Mouse (Mus musculus) embryonic facial prominence, embryonic 10.5 days (tissue): Measurements from ENCODE around the gene Fndc10. TPM values are rescaled to one million over a fixed set of nuclear protein-coding genes. Genes with fewer than 3 reads are reported as not detected.
"Not testable (repeated sequence)": the region's sequence is repeated elsewhere in the genome, so short reads cannot be mapped to it uniquely, and the experiment has no call there.

ENCODE experiments used
- DNase-seq: peaks from one replicate; pipeline ENCODE4 v3.0.0-alpha.2; 2017; ENCODE audit warnings: low spot score
- H3K27ac ChIP-seq: fragments of 300-500 bp; sonication (generic); replicated peaks from 2 replicates; pipeline ENCODE4 v1.5.1; 2016; ENCODE audit warnings: mild to moderate bottlenecking
- H3K27me3 ChIP-seq: fragments of 300-500 bp; sonication (generic); replicated peaks from 2 replicates; pipeline ENCODE4 v1.6.1; 2016; ENCODE audit warnings: low read depth, mild to moderate bottlenecking; ENCODE audit not compliant: poor library complexity, severe bottlenecking
- H3K36me3 ChIP-seq: fragments of 300-500 bp; sonication (generic); replicated peaks from 2 replicates; pipeline ENCODE4 v1.6.1; 2016; ENCODE audit warnings: mild to moderate bottlenecking, moderate library complexity
- H3K4me1 ChIP-seq: fragments of 300-500 bp; sonication (generic); 2 replicates; pipeline ENCODE4 v1.6.1; 2016
- H3K4me3 ChIP-seq: fragments of 300-500 bp; sonication (generic); 2 replicates; pipeline ENCODE4 v1.5.1; 2016; ENCODE audit warnings: mild to moderate bottlenecking, moderate library complexity
- H3K9me3 ChIP-seq: fragments of 300-500 bp; sonication (generic); 2 replicates; pipeline ENCODE4 v1.6.1; 2016; ENCODE audit warnings: mild to moderate bottlenecking
- WGBS: fragments of 180-500 bp; shearing (Covaris S2); methylation state at CpG from one replicate; pipeline ENCODE4 v1.1.7; 2016; 5-methylcytosine and 5-hydroxymethylcytosine counted together
- polyA plus RNA-seq: library from polyadenylated mRNA; unstranded; fragments of >200 nt; fragmentation: Nextera tagmentation; extraction: Ambion mirVana; gene quantifications from 2 replicates; pipeline ENCODE4 v1.2.1, GENCODE M21; 2016

The Fndc10 gene
- polyA plus RNA-seq, result 1.5 and 1.8 TPM in 2 replicates

- peak within 1 kb of the TSS; percentile 82 for H3K27ac ChIP-seq
- H3K9me3 ChIP-seq, result no peaks in the 10 kb centered on the region
- H3K27me3 ChIP-seq, result peaks cover 44% of the 10 kb centered on the region
- under 1% methylated on average over 47 of the region's 47 CpGs for WGBS
- peak within 1 kb of the TSS; percentile 83 for H3K4me3 ChIP-seq
- H3K4me1 ChIP-seq, result peaks cover 29% of the 10 kb centered on the region
- no peaks in the 10 kb centered on the region for H3K36me3 ChIP-seq
- DNase-seq, result peak; percentile 81
Measured at GRCm38 (mm10) chr4:155694111-155694481, at the start of gene Fndc10. Gene Fndc10 (plus strand): TSS chr4:155694342.

GRCm38 (mm10) chr4:155645308-155645707, 48.8 kb upstream of the Fndc10 start, which contains the start of gene Gm10563:
Gene Gm10563 (minus strand): TSS chr4:155645408.
- not testable (repeated sequence) for H3K27me3 ChIP-seq, DNase-seq, H3K4me3 ChIP-seq, H3K4me1 ChIP-seq, H3K9me3 ChIP-seq, H3K27ac ChIP-seq
- WGBS, result 93% methylated on average over 2 of the region's 2 CpGs
- H3K36me3 ChIP-seq, result peaks cover 95% of the 10 kb centered on the region

GRCm38 (mm10) chr4:155645721-155646120, 48.4 kb upstream of the Fndc10 start:
- no peak overlapping the region for H3K27ac ChIP-seq
- peaks cover 6% of the 10 kb centered on the region for H3K27me3 ChIP-seq
- no peak overlapping the region for H3K4me3 ChIP-seq
- WGBS, result 96% methylated on average over 5 of the region's 5 CpGs
- peaks cover 95% of the 10 kb centered on the region for H3K36me3 ChIP-seq
- H3K9me3 ChIP-seq, result no peaks in the 10 kb centered on the region
- no peaks in the 10 kb centered on the region for H3K4me1 ChIP-seq
- DNase-seq, result no peak

- DNase-seq, result no peak
- H3K4me3 ChIP-seq, result no peak overlapping the region
- peaks cover 42% of the 10 kb centered on the region for H3K27me3 ChIP-seq
- H3K4me1 ChIP-seq, result peaks cover 32% of the 10 kb centered on the region
- no peaks in the 10 kb centered on the region for H3K9me3 ChIP-seq
- 95% methylated on average over 11 of the region's 11 CpGs for WGBS
- H3K36me3 ChIP-seq, result peaks cover 74% of the 10 kb centered on the region
- no peak overlapping the region for H3K27ac ChIP-seq
Measured at GRCm38 (mm10) chr4:155649355-155649754, 44.8 kb upstream of the Fndc10 start.

DNA sequence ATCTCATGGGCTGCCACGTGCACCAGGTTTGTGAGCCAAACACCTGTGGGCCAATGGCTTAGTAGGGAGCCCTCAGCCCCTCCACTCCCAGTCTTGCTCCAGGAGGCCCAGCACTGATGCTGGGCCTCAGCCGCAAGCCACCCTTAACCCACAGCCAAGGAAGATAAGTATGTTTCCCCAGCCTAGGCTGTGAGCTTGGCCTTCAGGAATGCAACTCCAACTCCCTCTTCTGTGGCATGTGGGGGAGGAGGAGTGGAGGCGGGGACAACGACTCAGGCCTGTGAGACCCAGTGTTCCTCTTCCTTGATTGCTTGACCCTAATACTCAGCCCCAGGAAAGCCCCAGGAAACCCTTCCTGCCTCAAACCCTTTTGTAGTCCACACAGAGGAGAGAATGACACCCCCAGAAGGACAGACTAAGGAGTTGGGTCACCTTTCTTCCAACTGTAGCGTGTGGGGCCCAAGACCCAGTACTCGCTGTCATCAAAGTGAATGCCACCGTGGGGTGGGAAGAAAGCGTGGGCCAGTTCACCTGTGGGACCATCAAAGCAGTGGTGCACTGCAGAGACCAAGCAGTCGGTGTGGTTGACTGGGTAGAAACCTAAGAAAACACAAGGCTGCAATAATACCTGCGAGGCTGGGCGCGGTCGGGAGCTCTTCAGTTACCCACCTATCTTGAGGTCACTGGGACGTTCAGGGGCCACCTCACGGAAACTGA, 42.4 kb upstream of the Fndc10 start:
- WGBS, result 69% methylated on average over 15 of the region's 15 CpGs
- no peak overlapping the region for H3K27ac ChIP-seq
- no peak for DNase-seq
- no peak overlapping the region; the same call in 1 of the 2 replicates for H3K4me3 ChIP-seq
- H3K27me3 ChIP-seq, result peaks cover 66% of the 10 kb centered on the region
- peaks cover 60% of the 10 kb centered on the region for H3K36me3 ChIP-seq
- H3K4me1 ChIP-seq, result peaks cover 44% of the 10 kb centered on the region
- H3K9me3 ChIP-seq, result no peaks in the 10 kb centered on the region

DNA sequence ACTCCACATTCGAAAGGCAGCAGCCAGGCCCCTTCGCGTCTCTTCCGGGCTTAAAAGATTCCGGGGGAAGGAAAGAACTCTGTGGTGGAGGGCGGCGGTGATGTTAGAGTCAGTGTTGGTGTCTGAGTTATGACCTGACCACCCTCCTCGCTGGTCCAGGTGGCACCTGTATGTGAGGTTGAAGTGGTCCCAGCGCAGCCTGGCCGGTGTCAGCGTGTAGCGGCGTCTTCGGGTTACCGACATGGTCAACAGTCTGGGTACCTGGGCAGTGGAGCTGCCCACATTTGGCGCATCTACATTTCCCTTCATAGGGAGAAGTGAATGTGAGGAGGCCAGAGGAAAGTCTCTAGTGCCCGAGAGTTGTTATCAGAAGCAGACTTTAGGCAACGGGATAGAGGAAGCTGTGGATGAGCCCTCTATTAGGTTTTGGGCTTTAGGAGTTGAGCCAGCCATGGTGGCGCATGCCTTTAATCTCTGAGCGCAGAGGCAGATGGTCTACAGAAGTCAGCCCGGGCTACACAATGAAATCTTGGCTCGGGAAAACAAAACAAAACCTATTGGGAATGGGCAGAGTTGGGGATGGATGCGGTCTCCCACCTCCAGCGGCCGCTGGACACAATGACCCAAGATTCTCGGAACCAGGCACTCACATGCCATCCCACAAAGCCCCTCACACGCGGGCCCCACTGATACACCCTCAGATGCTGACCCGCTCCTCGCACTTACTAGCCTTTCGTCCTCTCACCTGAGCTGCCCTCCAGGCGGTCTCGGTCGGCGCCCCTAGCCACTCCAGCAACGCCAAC, 41.7 kb upstream of the Fndc10 start:
- peak overlapping the region; percentile 78 for H3K27ac ChIP-seq
- H3K36me3 ChIP-seq, result peaks cover 59% of the 10 kb centered on the region
- H3K4me1 ChIP-seq, result peaks cover 44% of the 10 kb centered on the region
- H3K27me3 ChIP-seq, result peaks cover 72% of the 10 kb centered on the region
- H3K9me3 ChIP-seq, result no peaks in the 10 kb centered on the region
- DNase-seq, result no peak
- WGBS, result 20% methylated on average over 36 of the region's 36 CpGs
- H3K4me3 ChIP-seq, result peak overlapping the region; percentile 61

DNA sequence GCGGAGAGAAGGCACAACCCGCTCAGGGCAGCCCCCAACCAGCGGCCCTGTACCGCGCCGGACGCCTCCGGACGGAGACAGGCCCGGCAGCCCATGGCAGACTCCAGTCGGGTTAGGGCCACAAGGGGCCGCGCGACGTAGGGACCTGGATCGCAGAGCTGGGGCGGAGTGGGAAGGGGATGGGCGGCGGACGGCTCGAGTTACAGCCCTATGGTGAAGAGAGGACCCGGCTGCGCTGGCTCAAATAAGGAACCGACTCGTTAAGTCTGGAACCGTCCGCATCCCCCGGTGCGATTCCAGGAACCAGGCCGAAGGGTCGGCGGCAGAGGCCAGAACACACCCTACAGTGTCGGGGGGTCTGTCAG, 41.1 kb upstream of the Fndc10 start, which contains the start of gene Mmp23:
Gene Mmp23 (minus strand): TSS at position 299 of the 365 bp plus-strand sequence.
- H3K4me1 ChIP-seq, result peaks cover 44% of the 10 kb centered on the region
- H3K9me3 ChIP-seq, result no peaks in the 10 kb centered on the region
- peak within 1 kb of the TSS; percentile 61 for H3K4me3 ChIP-seq
- peak; percentile 84 for DNase-seq
- H3K27me3 ChIP-seq, result peaks cover 72% of the 10 kb centered on the region
- H3K36me3 ChIP-seq, result peaks cover 59% of the 10 kb centered on the region
- peak within 1 kb of the TSS; percentile 78 for H3K27ac ChIP-seq
- WGBS, result under 1% methylated on average over 33 of the region's 33 CpGs

DNA sequence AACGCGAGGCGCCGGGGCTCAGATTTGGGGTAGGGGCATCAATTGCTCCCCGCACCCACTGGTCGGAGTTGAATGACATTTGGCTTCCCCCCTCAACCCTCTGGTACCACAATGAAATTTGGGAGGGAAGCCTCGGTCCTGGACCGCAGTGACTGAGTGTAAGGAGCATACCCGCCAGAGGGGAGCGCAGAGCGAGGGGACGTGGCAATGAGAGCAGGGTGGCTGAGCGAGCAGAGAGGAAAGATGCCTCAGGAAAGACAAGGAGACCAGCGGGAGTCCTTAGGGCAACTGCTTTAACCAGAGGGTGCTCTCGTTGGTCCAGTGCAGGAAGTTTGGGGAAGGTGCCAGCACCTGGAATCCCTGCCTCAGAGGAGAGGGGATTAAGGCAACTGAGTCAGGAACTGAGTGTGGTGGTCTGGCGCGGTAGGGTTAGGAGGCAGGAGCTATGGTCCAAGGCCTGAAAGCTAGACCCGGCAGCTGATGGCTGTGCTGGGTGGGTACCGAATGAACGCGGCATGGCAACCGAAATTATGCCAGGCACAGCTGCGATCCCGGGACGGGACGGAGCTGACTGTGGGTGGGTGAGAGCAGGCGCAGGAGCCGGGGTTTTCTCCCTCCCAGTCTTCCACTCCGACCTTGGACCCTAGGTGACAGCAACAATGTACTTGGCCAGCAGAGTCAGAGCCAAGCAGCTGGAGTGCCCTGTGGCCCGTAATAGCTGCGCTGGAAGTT, 40.5 kb upstream of the Fndc10 start:
- Histone ChIP-seq H3K27me3 (peaks cover 72% of the 10 kb centered on the region), H3K4me1 (peaks cover 44% of the 10 kb centered on the region), H3K36me3 (peaks cover 56% of the 10 kb centered on the region), H3K27ac (peak overlapping the region; percentile 78; the same call in 1 of the 2 replicates), H3K4me3 (peak overlapping the region; percentile 61), H3K9me3 (no peaks in the 10 kb centered on the region)
- DNase-seq, result peak; percentile 63
- 3% methylated on average over 31 of the region's 31 CpGs for WGBS

GRCm38 (mm10) chr4:155654183-155654455, 40.0 kb upstream of the Fndc10 start:
- peaks cover 44% of the 10 kb centered on the region for H3K4me1 ChIP-seq
- 2% methylated on average over 6 of the region's 6 CpGs for WGBS
- peak overlapping the region; percentile 61 for H3K4me3 ChIP-seq
- H3K27me3 ChIP-seq, result peaks cover 72% of the 10 kb centered on the region
- no peak for DNase-seq
- H3K36me3 ChIP-seq, result peaks cover 56% of the 10 kb centered on the region
- no peaks in the 10 kb centered on the region for H3K9me3 ChIP-seq
- peak overlapping the region; percentile 58; the same call in 1 of the 2 replicates for H3K27ac ChIP-seq

GRCm38 (mm10) chr4:155654456-155655298, 39.5 kb upstream of the Fndc10 start:
- peaks cover 72% of the 10 kb centered on the region for H3K27me3 ChIP-seq

GRCm38 (mm10) chr4:155656214-155656751, 37.9 kb upstream of the Fndc10 start:
- Histone ChIP-seq H3K27me3 (peaks cover 61% of the 10 kb centered on the region), H3K4me1 (peaks cover 43% of the 10 kb centered on the region), H3K9me3 (no peaks in the 10 kb centered on the region), H3K4me3 (no peak overlapping the region), H3K36me3 (peaks cover 45% of the 10 kb centered on the region), H3K27ac (no peak overlapping the region)
- no peak for DNase-seq
- WGBS, result 92% methylated on average over 13 of the region's 13 CpGs

More at GRCm38 (mm10) chr4:155654456-155655298, 39.5 kb upstream of the Fndc10 start:
- no peaks in the 10 kb centered on the region for H3K9me3 ChIP-seq
- H3K4me3 ChIP-seq, result peak overlapping the region; percentile 61
- whole genome bisulfite sequencing, result 1% methylated on average over 52 of the region's 52 CpGs
- peak; percentile 77 for DNase-seq
- peak overlapping the region; percentile 58; the same call in 1 of the 2 replicates for H3K27ac ChIP-seq
- H3K36me3 ChIP-seq, result peaks cover 52% of the 10 kb centered on the region
- H3K4me1 ChIP-seq, result peaks cover 44% of the 10 kb centered on the region
